Mouse (Mus musculus) neural tube, embryonic 14.5 days (tissue): ENCODE data around the gene Tex19.2. TPM values are rescaled to one million over a fixed set of nuclear protein-coding genes. Genes with fewer than 3 reads are reported as not detected.
A peak's percentile ranks its signal among the peaks of the same experiment; 100 is the strongest.
"Not testable (repeated sequence)": the region's sequence is repeated elsewhere in the genome, so short reads cannot be mapped to it uniquely, and the experiment has no call there.

Experiments
- ATAC-seq: fragments of 200-750 bp; cut with Nextera tagmentation; 2 replicates; pipeline ENCODE4 v1.8.0; 2017; ENCODE audit warnings: low read depth, mild to moderate bottlenecking, moderate TSS enrichment, moderate library complexity
- H3K27ac ChIP-seq: fragments of 300-500 bp; sonication (generic); 2 replicates; pipeline ENCODE4 v1.5.1; 2014; ENCODE audit warnings: low read depth, mild to moderate bottlenecking, control low read depth, low read length, moderate library complexity, mixed read lengths
- H3K27me3 ChIP-seq: fragments of 300-500 bp; sonication (generic); 2 replicates; pipeline ENCODE4 v1.6.1; 2014; ENCODE audit warnings: low read length; ENCODE audit not compliant: control insufficient read depth, insufficient read depth
- H3K36me3 ChIP-seq: fragments of 300-500 bp; sonication (generic); 2 replicates; pipeline ENCODE4 v1.6.1; 2014; ENCODE audit warnings: low read length, mixed read lengths; ENCODE audit not compliant: control insufficient read depth, insufficient read depth
- H3K4me1 ChIP-seq: fragments of 300-500 bp; sonication (generic); 2 replicates; pipeline ENCODE4 v1.6.1; 2014; ENCODE audit warnings: low read length; ENCODE audit not compliant: control insufficient read depth, insufficient read depth
- H3K4me2 ChIP-seq: fragments of 300-500 bp; sonication (generic); 2 replicates; pipeline ENCODE4 v1.6.1; 2014; ENCODE audit warnings: mild to moderate bottlenecking, low read depth, low read length, control low read depth
- H3K4me3 ChIP-seq: fragments of 300-500 bp; sonication (generic); 2 replicates; pipeline ENCODE4 v1.5.1; 2014; ENCODE audit warnings: low read depth, low read length, control low read depth, mixed read lengths
- H3K9ac ChIP-seq: fragments of 300-500 bp; sonication (generic); replicated peaks from 2 replicates; pipeline ENCODE4 v1.6.1; 2014; ENCODE audit warnings: low read depth, mild to moderate bottlenecking, control low read depth, low read length, mixed read lengths
- H3K9me3 ChIP-seq: fragments of 300-500 bp; sonication (generic); 2 replicates; pipeline ENCODE4 v1.6.1; 2016; ENCODE audit warnings: low read length; ENCODE audit not compliant: control insufficient read depth
- WGBS: fragments of 180-500 bp; shearing (Covaris S2); extraction: QIAGEN DNeasy Blood & Tissue Kit; methylation state at CpG from one replicate; pipeline ENCODE4 v1.1.7; 2014; 5-methylcytosine and 5-hydroxymethylcytosine counted together
- polyA plus RNA-seq: library from polyadenylated mRNA; unstranded; fragments of >200 nt; fragmentation: Nextera tagmentation; extraction: Ambion mirVana; gene quantifications from 2 replicates; pipeline ENCODE4 v1.2.1, GENCODE M21; 2014

The Tex19.2 gene
- polyA plus RNA-seq, 1 experiment from 2014 or later = not detected

DNA sequence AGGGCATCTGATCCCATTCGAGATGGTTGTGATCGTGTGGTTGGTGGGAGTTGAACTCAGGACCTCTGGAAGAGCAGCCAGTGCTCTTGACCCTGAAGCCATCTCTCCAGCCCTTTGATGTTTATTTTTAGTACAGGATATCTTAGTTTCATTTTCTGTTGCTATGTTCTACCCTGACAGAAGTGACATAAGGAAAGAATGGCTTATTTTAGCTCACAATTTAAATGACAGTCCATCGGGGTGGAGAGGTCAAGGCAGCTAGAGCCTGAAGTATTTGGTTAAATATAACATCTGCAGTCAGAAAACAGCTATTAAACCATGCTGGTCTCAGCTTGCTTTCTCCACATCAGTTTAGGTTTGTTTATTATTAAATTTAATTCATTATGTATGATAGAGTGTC, 2.7 kb upstream of the Tex19.2 start:
- 81% methylated on average over 3 of the region's 3 CpGs for WGBS
- Histone ChIP-seq H3K36me3 (no peaks in the 10 kb centered on the region), H3K9me3 (no peaks in the 10 kb centered on the region), H3K9ac (no peak overlapping the region), H3K27me3 (no peaks in the 10 kb centered on the region), H3K4me1 (no peaks in the 10 kb centered on the region), H3K4me3 (no peak overlapping the region), H3K4me2 (no peak overlapping the region), H3K27ac (no peak overlapping the region)
- ATAC-seq = no peak

DNA sequence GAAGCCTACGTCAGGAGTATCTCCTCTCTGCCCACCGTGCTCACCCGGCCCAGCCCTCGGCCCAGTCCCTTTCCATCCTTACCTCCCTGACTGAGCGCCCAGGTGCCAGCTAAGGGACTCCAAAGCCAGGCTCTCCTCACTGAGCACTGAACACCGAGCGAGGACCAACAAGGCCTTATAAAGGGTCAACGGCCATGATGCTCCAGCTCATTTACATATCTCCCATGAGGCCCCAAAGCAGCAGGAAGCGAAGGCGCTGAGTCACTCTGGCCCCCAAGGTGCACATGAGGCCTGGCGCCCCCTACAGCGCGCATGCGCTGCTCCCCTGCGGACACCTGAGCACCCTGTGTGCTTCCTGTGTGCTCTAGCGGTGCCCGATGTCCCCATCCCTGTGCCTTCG, 371 bp downstream of the Tex19.2 start:
- no peaks in the 10 kb centered on the region for H3K36me3 ChIP-seq
- no peak overlapping the region for H3K9ac ChIP-seq
- ATAC-seq = no peak
- H3K4me2 ChIP-seq = no peak overlapping the region
- WGBS = 93% methylated on average over 18 of the region's 18 CpGs
- no peak overlapping the region for H3K27ac ChIP-seq
- no peaks in the 10 kb centered on the region for H3K4me1 ChIP-seq
- H3K4me3 ChIP-seq = no peak overlapping the region
- H3K27me3 ChIP-seq = no peaks in the 10 kb centered on the region
- H3K9me3 ChIP-seq = no peaks in the 10 kb centered on the region

DNA sequence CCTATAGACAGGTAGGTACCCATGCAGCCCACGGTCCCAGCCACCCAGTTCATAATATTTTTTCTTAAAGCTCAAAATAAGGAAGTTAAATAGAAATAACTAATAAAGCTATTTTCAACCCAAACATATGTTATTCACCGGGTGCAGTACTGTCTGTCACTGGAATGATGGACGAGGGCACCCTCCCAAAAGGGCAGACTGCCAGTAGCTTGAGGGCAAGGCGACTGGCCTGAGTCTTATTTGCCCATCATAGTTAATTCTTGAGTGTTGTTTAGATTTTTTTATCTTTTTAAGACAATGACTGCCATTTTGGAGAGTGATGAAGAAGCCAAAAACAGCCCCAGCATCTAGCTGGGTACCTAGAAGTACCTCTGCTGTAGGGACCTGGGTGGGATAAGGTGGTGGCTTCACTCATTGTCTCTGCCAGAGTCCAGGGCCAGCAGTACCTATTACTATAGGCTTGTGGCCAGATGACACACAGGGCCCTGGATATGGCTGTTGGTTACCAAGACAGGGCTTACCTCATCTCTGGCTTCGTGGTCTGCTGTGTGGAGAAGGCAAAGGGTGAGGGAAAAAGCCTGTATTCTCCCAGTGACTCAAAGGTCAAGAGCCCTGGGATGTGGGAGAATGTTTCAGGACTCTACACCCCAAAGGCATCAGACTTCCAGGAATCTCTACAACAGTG, 6.2 kb downstream of the Tex19.2 start:
- H3K27ac ChIP-seq = no peak overlapping the region
- no peaks in the 10 kb centered on the region for H3K9me3 ChIP-seq
- H3K27me3 ChIP-seq = no peaks in the 10 kb centered on the region
- 0 out of 2 replicates have a peak, but pooled peaks cover 2% of the 10 kb centered on the region for H3K4me1 ChIP-seq
- ATAC-seq = no peak
- H3K4me2 ChIP-seq = no peak overlapping the region
- WGBS = 80% methylated on average over 5 of the region's 5 CpGs
- H3K4me3 ChIP-seq = no peak overlapping the region
- no peaks in the 10 kb centered on the region for H3K36me3 ChIP-seq
- no peak overlapping the region for H3K9ac ChIP-seq

DNA sequence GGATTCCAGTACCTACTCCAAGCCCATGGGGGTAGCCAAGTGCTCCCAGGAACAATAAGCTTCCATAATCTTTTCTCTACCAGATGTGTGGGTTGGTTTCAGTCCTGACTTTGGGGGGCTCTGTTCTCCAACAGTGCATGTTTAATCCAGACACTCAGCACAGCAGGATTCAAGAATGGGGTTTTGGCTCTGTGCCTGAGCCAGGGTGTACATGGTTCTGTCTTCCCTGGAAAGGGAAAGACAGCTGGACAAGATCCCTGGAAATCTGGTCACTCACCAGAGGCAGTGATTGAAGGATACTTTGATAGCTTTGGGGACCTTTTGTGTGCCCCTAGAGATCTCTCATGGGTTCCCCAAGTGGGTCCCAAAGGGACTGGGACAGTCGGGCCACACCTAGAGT, 6.9 kb downstream of the Tex19.2 start:
- Histone ChIP-seq H3K27ac (no peak overlapping the region), H3K9ac (no peak overlapping the region), H3K4me1 (0 out of 2 replicates have a peak, but pooled peaks cover 2% of the 10 kb centered on the region), H3K36me3 (no peaks in the 10 kb centered on the region), H3K4me3 (no peak overlapping the region), H3K27me3 (no peaks in the 10 kb centered on the region), H3K9me3 (no peaks in the 10 kb centered on the region), H3K4me2 (no peak overlapping the region)
- ATAC-seq = no peak
- WGBS = 67% methylated on average over 1 of the region's 1 CpGs

DNA sequence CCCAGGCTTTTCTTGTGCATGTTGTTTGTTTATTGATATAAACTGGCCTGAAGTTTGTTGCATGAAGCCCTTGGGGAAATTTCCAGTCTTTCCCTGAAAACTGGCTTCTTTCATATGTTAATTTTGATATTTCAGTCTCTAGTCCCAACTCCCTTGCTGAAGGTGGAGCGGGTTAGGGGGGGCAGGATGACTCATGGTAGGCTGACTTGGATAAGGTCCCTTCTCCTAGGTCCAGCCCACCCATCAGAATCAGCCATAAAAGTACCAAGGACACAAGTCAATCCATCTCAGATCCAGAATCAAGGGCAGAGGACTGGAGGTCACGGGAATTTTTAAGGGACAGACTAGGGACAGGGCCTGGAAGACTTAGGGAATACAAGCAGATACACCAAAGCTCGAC, 7.4 kb downstream of the Tex19.2 start:
- Histone ChIP-seq H3K4me2 (no peak overlapping the region), H3K27ac (no peak overlapping the region), H3K9me3 (no peaks in the 10 kb centered on the region), H3K4me3 (no peak overlapping the region), H3K4me1 (0 out of 2 replicates have a peak, but pooled peaks cover 2% of the 10 kb centered on the region), H3K9ac (no peak overlapping the region), H3K27me3 (no peaks in the 10 kb centered on the region), H3K36me3 (no peaks in the 10 kb centered on the region)
- no peak for ATAC-seq
- 86% methylated on average over 3 of the region's 3 CpGs for WGBS

DNA sequence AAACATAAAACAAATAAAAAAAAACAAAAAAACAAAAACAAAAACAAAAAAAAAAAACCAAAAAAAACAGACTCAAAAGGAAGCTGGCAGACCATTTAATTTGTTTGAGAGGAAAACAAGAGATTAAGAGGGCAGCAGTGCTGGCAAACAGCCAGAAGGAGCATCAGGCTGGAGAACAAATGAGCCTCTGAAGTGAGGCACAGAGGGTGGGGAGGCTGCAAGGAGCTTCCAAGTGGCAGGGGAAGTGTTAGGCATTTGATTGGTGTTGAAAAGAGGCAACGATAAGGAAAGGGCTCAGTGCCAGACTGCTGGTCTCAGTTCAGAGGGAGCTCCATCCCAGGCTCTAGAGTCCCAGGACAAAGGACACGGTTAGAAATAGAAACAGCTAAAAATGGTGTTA, 8.5 kb downstream of the Tex19.2 start:
- ATAC-seq = peak; percentile 54; the same call in 1 of the 2 replicates
- WGBS = 15% methylated on average over 2 of the region's 2 CpGs
- H3K9me3 ChIP-seq = no peaks in the 10 kb centered on the region
- H3K9ac ChIP-seq = no peak overlapping the region
- no peaks in the 10 kb centered on the region for H3K36me3 ChIP-seq
- no peak overlapping the region for H3K27ac ChIP-seq
- H3K4me3 ChIP-seq = no peak overlapping the region
- H3K27me3 ChIP-seq = no peaks in the 10 kb centered on the region
- H3K4me2 ChIP-seq = no peak overlapping the region
- H3K4me1 ChIP-seq = 0 out of 2 replicates have a peak, but pooled peaks cover 2% of the 10 kb centered on the region

DNA sequence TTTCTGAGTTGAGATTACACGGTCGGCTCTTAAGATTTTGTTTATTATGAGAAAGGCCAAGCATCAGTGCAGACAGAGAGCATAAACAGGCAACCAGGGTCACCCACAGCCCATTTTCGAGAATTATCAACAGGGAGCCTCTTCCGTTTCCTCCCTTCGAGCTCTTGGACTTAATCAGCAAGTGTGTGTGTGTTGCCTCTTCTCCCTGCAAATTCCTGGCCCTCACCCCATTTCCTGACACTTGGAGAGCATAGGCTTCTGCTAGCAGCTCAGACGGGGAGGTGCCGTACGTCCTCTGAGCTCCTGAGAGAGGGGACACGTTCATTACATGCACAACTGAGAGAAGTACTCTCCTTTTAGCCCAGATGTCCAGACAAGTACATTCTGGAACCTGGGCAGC, 10.4 kb downstream of the Tex19.2 start:
- Histone ChIP-seq H3K9ac (no peak overlapping the region), H3K27ac (no peak overlapping the region), H3K27me3 (no peaks in the 10 kb centered on the region), H3K4me1 (0 out of 2 replicates have a peak, but pooled peaks cover 2% of the 10 kb centered on the region), H3K4me3 (no peak overlapping the region), H3K9me3 (no peaks in the 10 kb centered on the region), H3K4me2 (no peak overlapping the region), H3K36me3 (no peaks in the 10 kb centered on the region)
- no peak for ATAC-seq
- 83% methylated on average over 9 of the region's 9 CpGs for WGBS

DNA sequence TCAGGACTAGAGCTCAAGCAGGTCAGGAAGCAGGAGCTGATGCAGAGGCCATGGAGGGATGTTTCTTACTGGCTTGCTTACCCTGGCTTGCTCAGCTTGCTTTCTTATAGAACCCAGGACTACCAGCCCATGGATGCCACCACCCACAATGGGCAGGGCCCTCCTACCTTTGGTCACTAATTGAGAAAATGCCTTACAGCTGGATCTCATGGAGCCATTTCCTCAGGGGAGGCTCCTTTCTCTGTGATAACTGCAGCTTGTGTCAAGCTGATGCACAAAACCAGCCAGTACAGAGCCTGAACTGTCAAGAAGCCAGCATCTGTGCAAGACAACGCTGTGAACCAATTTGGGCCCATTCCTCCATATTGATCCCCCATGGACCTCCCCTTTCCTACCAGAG, 11.2 kb downstream of the Tex19.2 start:
- not testable (repeated sequence) for H3K36me3 ChIP-seq, H3K9ac ChIP-seq, ATAC-seq, H3K4me1 ChIP-seq, H3K27me3 ChIP-seq, H3K9me3 ChIP-seq, H3K4me2 ChIP-seq, H3K27ac ChIP-seq, H3K4me3 ChIP-seq
- WGBS = 89% methylated on average over 1 of the region's 1 CpGs

DNA sequence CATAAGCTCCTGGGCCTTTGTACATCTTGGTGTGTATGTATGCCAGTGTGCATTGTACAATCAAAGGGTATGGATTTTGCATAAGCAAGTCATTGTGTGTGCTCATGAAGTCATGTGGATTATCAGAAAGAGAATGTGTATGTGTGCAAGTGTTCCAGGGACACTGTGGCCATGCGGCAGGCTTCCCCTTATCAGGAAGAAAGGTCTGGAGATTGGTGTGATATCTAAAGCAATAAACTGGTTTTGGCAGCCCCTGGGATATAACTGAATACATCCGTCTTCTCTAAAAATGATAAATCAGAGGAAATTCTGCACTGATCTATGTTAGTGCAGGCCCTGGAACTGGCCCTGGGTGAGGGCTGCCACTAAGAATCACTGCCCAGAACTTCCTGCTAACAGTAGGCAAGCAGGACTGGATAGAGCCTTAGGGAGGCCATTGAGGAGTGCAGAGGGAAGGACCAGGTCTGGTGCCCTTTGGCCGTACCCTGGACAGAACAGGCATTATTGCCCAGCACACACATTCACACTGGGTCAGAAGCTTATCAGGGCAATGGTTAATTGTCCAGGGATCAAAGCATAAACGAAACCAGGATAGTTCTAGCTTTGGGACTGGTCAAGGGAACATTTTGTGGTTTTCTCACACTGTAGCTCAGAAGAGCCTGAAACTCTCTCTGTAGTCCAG, 17.2 kb downstream of the Tex19.2 start:
- WGBS = 94% methylated on average over 4 of the region's 4 CpGs
- H3K4me3 ChIP-seq = no peak overlapping the region
- no peak overlapping the region for H3K9ac ChIP-seq
- no peaks in the 10 kb centered on the region for H3K4me1 ChIP-seq
- no peaks in the 10 kb centered on the region for H3K27me3 ChIP-seq
- no peak overlapping the region for H3K4me2 ChIP-seq
- no peak for ATAC-seq
- H3K9me3 ChIP-seq = no peaks in the 10 kb centered on the region
- no peak overlapping the region for H3K27ac ChIP-seq
- H3K36me3 ChIP-seq = no peaks in the 10 kb centered on the region
